Mouse (Mus musculus) cerebral cortex, adult 2 months (tissue): ENCODE results near the gene Olfr715b.

Experiments
- WGBS: fragments of 180-500 bp; shearing (Covaris S2); methylation state at CpG from one replicate; pipeline ENCODE4 v1.1.7; 2018; 5-methylcytosine and 5-hydroxymethylcytosine counted together

Olfr715b gene

DNA sequence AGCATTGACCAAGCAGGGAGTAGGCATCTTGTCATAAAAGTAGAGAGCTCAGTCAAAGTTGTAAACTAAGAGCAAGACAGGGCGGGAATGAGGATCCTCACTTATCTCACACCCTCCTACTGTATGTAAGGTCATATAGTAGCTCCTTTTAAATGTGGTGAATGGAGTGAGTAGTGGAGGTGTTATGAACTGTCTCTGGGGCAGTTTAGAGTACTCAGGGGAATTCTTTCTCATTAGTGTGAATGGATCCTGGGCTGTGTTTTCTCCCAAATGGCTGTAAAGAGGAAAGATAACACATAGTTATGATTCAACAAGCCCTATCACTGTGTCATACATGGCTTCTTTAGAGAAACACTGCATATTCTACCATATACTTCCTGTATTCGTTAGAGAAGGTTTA lies at the start of gene Olfr715b:
Gene Olfr715b, minus strand, starts transcription at position 101 of the 400 bp plus-strand sequence.
- WGBS: 78% methylated on average over 2 of the region's 2 CpGs

DNA sequence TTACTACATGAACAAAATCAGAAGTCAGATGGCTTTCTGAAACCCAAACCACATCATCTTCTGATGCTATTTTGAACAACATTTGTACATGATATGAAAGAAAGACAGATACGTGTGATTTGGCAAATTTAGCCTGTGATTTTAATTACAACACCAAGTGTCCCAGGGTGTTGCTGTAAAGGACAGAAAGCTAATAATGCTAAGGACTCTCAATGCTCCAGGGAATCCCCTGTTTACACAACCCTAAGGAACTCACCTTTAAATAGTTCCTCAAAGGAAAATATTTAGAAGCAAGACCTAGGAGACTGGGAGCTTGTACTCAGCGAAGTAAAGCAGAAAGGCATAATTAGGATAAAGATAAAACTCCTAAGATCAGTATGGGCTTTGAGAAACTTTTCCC lies 27.9 kb upstream of the Olfr715b start, which contains the start of gene Olfr716:
Gene Olfr716, plus strand, starts transcription at position 301 of the 400 bp plus-strand sequence.
- WGBS: 64% methylated on average over 2 of the region's 2 CpGs

DNA sequence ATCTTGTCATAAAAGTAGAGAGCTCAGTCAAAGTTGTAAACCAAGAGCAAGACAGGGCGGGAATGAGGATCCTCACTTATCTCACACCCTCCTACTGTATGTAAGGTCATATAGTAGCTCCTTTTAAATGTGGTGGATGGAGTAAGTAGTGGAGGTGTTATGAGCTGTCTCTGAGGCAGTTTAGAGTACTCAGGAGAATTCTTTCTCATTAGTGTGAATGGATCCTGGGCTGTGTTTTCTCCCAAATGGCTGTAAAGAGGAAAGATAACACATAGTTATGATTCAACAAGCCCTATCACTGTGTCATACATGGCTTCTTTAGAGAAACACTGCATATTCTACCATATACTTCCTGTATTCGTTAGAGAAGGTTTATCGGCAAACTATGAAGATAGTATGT lies 20.8 kb upstream of the Olfr715b start, which contains the start of gene Olfr715:
Gene Olfr715, minus strand, starts transcription at position 101 of the 400 bp plus-strand sequence.
- WGBS: 91% methylated on average over 3 of the region's 3 CpGs

DNA sequence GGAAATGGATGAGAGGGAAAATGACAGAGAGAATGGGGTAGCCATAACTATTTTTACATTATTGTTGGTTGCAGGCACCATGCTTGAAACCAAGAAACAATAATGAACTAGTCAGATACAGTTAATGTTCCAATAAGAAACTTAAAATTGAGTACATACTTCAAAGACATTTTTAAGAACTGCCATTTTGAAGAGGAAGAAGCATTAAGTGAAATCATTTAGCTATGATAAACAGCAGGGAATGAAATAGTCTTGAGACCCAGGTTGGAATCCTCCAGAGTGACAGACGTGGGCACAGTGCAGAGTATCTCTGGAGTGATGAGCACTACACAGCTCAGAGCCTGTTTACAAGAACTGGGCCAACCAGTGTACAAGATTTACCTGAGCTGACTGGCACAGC lies 17.2 kb downstream of the Olfr715b start, which contains the start of gene Olfr17:
Gene Olfr17, plus strand, starts transcription at position 301 of the 400 bp plus-strand sequence.
- WGBS: 32% methylated on average over 1 of the region's 1 CpGs

DNA sequence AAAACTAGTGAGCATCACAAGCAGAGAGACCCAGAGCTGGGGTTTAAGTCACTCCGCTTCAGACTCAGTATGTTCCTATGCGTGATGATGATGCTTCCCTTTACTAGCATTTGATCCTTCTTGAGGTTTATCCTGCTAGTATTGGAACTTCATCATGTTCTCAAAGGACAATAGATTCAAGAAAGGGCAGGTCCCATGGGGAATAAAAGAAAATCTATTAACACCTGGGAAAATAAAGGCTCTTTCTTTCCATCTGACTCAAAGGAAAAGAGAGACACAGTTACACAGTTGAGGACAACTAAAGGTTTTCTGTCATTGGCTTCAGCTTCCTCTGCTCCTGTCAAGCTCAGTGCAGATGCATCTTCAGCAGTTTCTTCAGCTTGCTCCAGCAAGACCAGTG lies 39.5 kb downstream of the Olfr715b start, which contains the start of gene Olfr714:
Gene Olfr714, plus strand, starts transcription at position 301 of the 400 bp plus-strand sequence.
- 92% methylated on average over 2 of the region's 2 CpGs for WGBS
